Mouse (Mus musculus): ENCODE results near the gene Acot6.

DNA sequence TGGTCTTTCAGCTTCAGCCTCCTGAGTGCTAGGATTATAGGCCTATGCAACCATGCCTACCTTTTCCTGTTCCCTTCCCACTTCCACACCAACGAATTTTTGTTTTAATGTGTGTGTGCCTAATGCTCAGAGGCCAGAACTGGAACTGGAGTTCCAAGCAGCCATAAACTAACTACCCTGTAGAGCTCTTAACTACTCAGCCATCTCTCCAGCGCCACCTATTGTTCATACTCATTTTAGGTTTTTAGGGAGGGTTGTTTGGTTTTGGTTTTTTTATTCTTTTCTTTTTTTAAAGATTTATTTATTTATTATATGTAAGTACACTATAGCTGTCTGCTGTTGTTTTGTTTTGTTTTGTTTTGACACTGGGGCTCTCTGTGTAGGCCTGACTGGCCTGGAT, 39.5 kb upstream of the Acot6 start:
- TF ChIP-seq CTCF (IDR thresholded peaks at IDR 0.05; ENCODE audit: extremely low read depth, insufficient read depth, insufficient read length, insufficient replicate concordance) (no peak), POLR2A (IDR thresholded peaks at IDR 0.05; ENCODE audit: low read depth, low read length) (no peak)
